Mouse (Mus musculus) liver, embryonic 14.5 days (tissue): Measurements from ENCODE around the gene Ap1g1.

ENCODE experiments used
- CTCF ChIP-seq: IDR thresholded peaks from 2 replicates; pipeline ENCODE4 v1.5.1; 2016; ENCODE audit warnings: antibody characterized with exemption, low read depth, control low read depth
- EP300 ChIP-seq: IDR thresholded peaks from 2 replicates; pipeline ENCODE4 v1.6.1; 2016; ENCODE audit warnings: antibody characterized with exemption, low read depth

DNA sequence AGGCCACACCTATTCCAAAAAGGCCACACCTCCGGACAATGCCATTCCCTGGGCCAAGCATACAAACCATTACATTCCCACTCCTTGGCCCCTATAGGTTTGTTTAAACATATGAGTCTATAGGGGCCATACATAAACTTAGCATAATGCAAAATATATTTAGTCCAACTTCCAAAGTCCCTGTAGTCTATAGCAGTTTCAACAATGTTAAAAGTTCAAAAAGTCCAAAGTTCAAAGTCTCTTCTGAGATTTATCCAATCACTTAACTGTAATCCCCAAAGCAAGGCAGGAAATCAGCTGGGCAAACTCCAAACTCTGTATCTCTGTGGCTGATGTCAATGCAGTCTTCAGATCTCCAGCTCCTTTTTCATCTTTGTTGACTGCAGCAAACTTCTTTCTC is 110.9 kb downstream of the Ap1g1 start:
- TF ChIP-seq EP300, result no peak
- TF ChIP-seq CTCF, result no peak
